Comparison of ENCODE assay signal across 13 mouse cellular contexts in genomic region chr8:3568378-3568777, GRCm38 (mm10). TPM values are rescaled to one million over a fixed set of nuclear protein-coding genes. Genes with fewer than 3 reads are reported as not detected.
DNase-seq lines count a peak whose midpoint lies in the region; ATAC-seq and TF ChIP-seq lines count a peak whose summit lies in the region.
"Had no signal": no experiment of that assay in that cellular context is flagged by ENCODE, and none has a peak within 500 bp of the region (broad histone marks: within the 10 kb centered on the region; RNA-seq: fewer than 3 reads in every experiment).

No protein-coding gene starts in this region.

- no peak for DNase-seq in heart, adult 8-10 months (ENCODE audit: low spot score)
- DNase-seq in neural tube, embryonic 11.5 days (ENCODE audit: low spot score): no peak
- DNase-seq in neural tube, embryonic 10.5 days (ENCODE audit: extremely low spot score, low spot score): no peak
- DNase-seq in liver, embryonic 14.5 days (ENCODE audit: low read depth in 3 of 3, low spot score in 3 of 3): no peak
- DNase-seq in right cerebral cortex, postnatal 14 days: no peak
- no peak for DNase-seq in cerebellum, adult 9-10 months
- DNase-seq in adrenal gland, adult 2 months: no peak
- DNase-seq: cerebellum, adult 2 months; gastrocnemius, postnatal 14 days; layer of hippocampus, postnatal 36 days had no signal

- no peaks in the 10 kb centered on the region for H3K27me3 ChIP-seq in heart, embryonic 11.5 days (ENCODE audit: control insufficient read depth, insufficient read depth, low read length)
- H3K27me3 ChIP-seq in neural tube, embryonic 11.5 days (ENCODE audit: control insufficient read depth, insufficient read depth, low read length): no peaks in the 10 kb centered on the region
- no peaks in the 10 kb centered on the region for H3K27me3 ChIP-seq in liver, embryonic 14.5 days (ENCODE audit: control insufficient read depth, insufficient read depth, low read length)

- H3K4me2 ChIP-seq in heart, embryonic 11.5 days: peak overlapping the region; percentile 62
- H3K4me2 ChIP-seq in neural tube, embryonic 11.5 days (ENCODE audit: low read depth): peak overlapping the region; percentile 41
- H3K4me2 ChIP-seq in liver, embryonic 14.5 days (ENCODE audit: low read depth): peak overlapping the region; percentile 44

- WGBS in heart, embryonic 11.5 days (ENCODE audit: insufficient replicate concordance): 17% methylated on average over 7 of the region's 7 CpGs
- 8% methylated on average over 7 of the region's 7 CpGs for WGBS in neural tube, embryonic 11.5 days
- 10% methylated on average over 7 of the region's 7 CpGs for WGBS in liver, embryonic 14.5 days (ENCODE audit: insufficient replicate concordance)

- peak overlapping the region; percentile 57; the same call in 1 of the 2 replicates for H3K9ac ChIP-seq in heart, embryonic 11.5 days (ENCODE audit: low read depth, low read length)
- peak overlapping the region; percentile 44 for H3K9ac ChIP-seq in neural tube, embryonic 11.5 days (ENCODE audit: low read length)
- no peak overlapping the region for H3K9ac ChIP-seq in liver, embryonic 14.5 days (replicated peaks)

- ATAC-seq in heart, embryonic 11.5 days (replicated peaks; ENCODE audit: insufficient number of reproducible peaks, low FRiP score, low TSS enrichment): no peak
- no peak for ATAC-seq in neural tube, embryonic 11.5 days (ENCODE audit: insufficient read depth, low FRiP score, low TSS enrichment)
- no peak for ATAC-seq in liver, embryonic 14.5 days (ENCODE audit: insufficient read depth)

- TF ChIP-seq CTCF in liver, embryonic 14.5 days (IDR thresholded peaks at IDR 0.05; ENCODE audit: low read depth): no peak

- peaks cover 4% of the 10 kb centered on the region; the same call in 1 of the 2 replicates for H3K4me1 ChIP-seq in heart, embryonic 11.5 days (ENCODE audit: control insufficient read depth, insufficient read depth, low read length)
- H3K4me1 ChIP-seq in neural tube, embryonic 11.5 days (ENCODE audit: control insufficient read depth, insufficient read depth, low read length): no peaks in the 10 kb centered on the region
- peaks cover 0 to 15% of the 10 kb centered on the region in 2 experiments; a peak in 2 of 4 replicates for H3K4me1 ChIP-seq in liver, embryonic 14.5 days (replicated peaks; ENCODE audit: control insufficient read depth in 2 of 2, insufficient read depth in 2 of 2, low read length in 1 of 2)

- no peaks in the 10 kb centered on the region for H3K9me3 ChIP-seq in heart, embryonic 11.5 days (replicated peaks; ENCODE audit: control insufficient read depth, low read length)
- no peaks in the 10 kb centered on the region for H3K9me3 ChIP-seq in neural tube, embryonic 11.5 days (ENCODE audit: control insufficient read depth, low read length)
- no peaks in the 10 kb centered on the region for H3K9me3 ChIP-seq in liver, embryonic 14.5 days (ENCODE audit: control insufficient read depth, low read length)

- TF ChIP-seq EP300 in liver, embryonic 14.5 days (IDR thresholded peaks at IDR 0.05; ENCODE audit: low read depth): no peak

- H3K36me3 ChIP-seq in heart, embryonic 11.5 days (ENCODE audit: control insufficient read depth, insufficient read depth, low read length): no peaks in the 10 kb centered on the region
- no peaks in the 10 kb centered on the region for H3K36me3 ChIP-seq in neural tube, embryonic 11.5 days (ENCODE audit: control insufficient read depth, insufficient read depth, low read length)
- no peaks in the 10 kb centered on the region for H3K36me3 ChIP-seq in liver, embryonic 14.5 days (replicated peaks; ENCODE audit: control insufficient read depth, insufficient read depth, low read depth)

- H3K4me3 ChIP-seq in heart, embryonic 11.5 days (ENCODE audit: low read depth, low read length): peak overlapping the region; percentile 31
- peak overlapping the region; percentile 23 for H3K4me3 ChIP-seq in neural tube, embryonic 11.5 days (ENCODE audit: low read depth, low read length)
- peak overlapping the region; percentile 6 to 9; a peak in 2 of 4 replicates for H3K4me3 ChIP-seq in liver, embryonic 14.5 days (ENCODE audit: insufficient read depth in 1 of 2, low read depth in 2 of 2, low read length in 2 of 2)

- no peak overlapping the region for H3K27ac ChIP-seq in heart, embryonic 11.5 days (ENCODE audit: low read depth, low read length)
- H3K27ac ChIP-seq in neural tube, embryonic 11.5 days (ENCODE audit: low read depth, low read length): no peak overlapping the region
- no peak overlapping the region for H3K27ac ChIP-seq in liver, embryonic 14.5 days

RNA-seq across cellular contexts. Expression of gene C330021F23Rik, which starts 0.6 kb away (rescaled TPM):
- polyA plus RNA-seq in heart, embryonic 11.5 days (2014; fragmentation: Nextera tagmentation; extraction: Ambion mirVana): 3.9 and 5.1 TPM in 2 replicates
- total RNA-seq in heart, adult 8-10 months (2022): under 1 TPM in 1 of 4 experiments, not detected in 3; 0.57 TPM
- 4.8 and 5.6 TPM in 2 replicates for polyA plus RNA-seq in neural tube, embryonic 11.5 days (2014; fragmentation: Nextera tagmentation; extraction: Ambion mirVana)
- 2.7 and 3.0 TPM in 2 replicates for polyA plus RNA-seq in liver, embryonic 14.5 days (2012; rRNA removed)
- polyA plus RNA-seq in liver, embryonic 14.5 days (2014; fragmentation: Nextera tagmentation; extraction: Ambion mirVana): 2.5 and 4.0 TPM in 2 replicates
- total RNA-seq in adrenal gland, adult 2 months (2021): not detected
- 0.11 TPM in 1 of 2 replicates, not detected in the other for polyA plus RNA-seq in adrenal gland, adult 2 months (2012; rRNA removed)
- total RNA-seq: gastrocnemius, postnatal 14 days; layer of hippocampus, postnatal 36 days had no signal
- polyA plus RNA-seq: spleen, adult 2 months had no signal

RNA-seq across cellular contexts. Expression of gene Camsap3, which starts 18.7 kb away (rescaled TPM):
- 1.6 TPM in 2 replicates for polyA plus RNA-seq in heart, embryonic 11.5 days (2014; fragmentation: Nextera tagmentation; extraction: Ambion mirVana)
- 1 to 10 TPM in 2 of 4 experiments, under 1 TPM in 2; 0.86 to 2.1 (median 1.0) TPM for total RNA-seq in heart, adult 8-10 months (2022)
- 13.7 and 14.5 TPM in 2 replicates for polyA plus RNA-seq in neural tube, embryonic 11.5 days (2014; fragmentation: Nextera tagmentation; extraction: Ambion mirVana)
- polyA plus RNA-seq in liver, embryonic 14.5 days (2012; rRNA removed): 1.8 and 2.2 TPM in 2 replicates
- polyA plus RNA-seq in liver, embryonic 14.5 days (2014; fragmentation: Nextera tagmentation; extraction: Ambion mirVana): 1.6 and 1.7 TPM in 2 replicates
- total RNA-seq in adrenal gland, adult 2 months (2021): 10 to 100 TPM in 1 of 2 experiments, 1 to 10 TPM in 1; 5.2 to 13.3 TPM
- 6.4 and 7.4 TPM in 2 replicates for polyA plus RNA-seq in adrenal gland, adult 2 months (2012; rRNA removed)
- total RNA-seq: monocyte, adult 5-6 weeks had no signal

RNA-seq across cellular contexts. Expression of gene Xab2, which starts 52.7 kb away (rescaled TPM):
- polyA plus RNA-seq in heart, embryonic 11.5 days (2014; fragmentation: Nextera tagmentation; extraction: Ambion mirVana): 32.6 and 34.7 TPM in 2 replicates
- total RNA-seq in heart, adult 8-10 months (2022): 10 to 100 TPM; 13.8 to 18.5 (median 16.2) TPM
- 61.6 and 68.3 TPM in 2 replicates for polyA plus RNA-seq in neural tube, embryonic 11.5 days (2014; fragmentation: Nextera tagmentation; extraction: Ambion mirVana)
- polyA plus RNA-seq in liver, embryonic 14.5 days (2012; rRNA removed): 24.1 and 27.1 TPM in 2 replicates
- polyA plus RNA-seq in liver, embryonic 14.5 days (2014; fragmentation: Nextera tagmentation; extraction: Ambion mirVana): 22.2 and 25.9 TPM in 2 replicates
- total RNA-seq in adrenal gland, adult 2 months (2021): 10 to 100 TPM; 34.8 to 36.8 TPM
- polyA plus RNA-seq in adrenal gland, adult 2 months (2012; rRNA removed): 40.7 and 40.9 TPM in 2 replicates

RNA-seq across cellular contexts. Expression of gene Pet100, which starts 53.0 kb away (rescaled TPM):
- polyA plus RNA-seq in heart, embryonic 11.5 days (2014; fragmentation: Nextera tagmentation; extraction: Ambion mirVana): 109 and 114 TPM in 2 replicates
- total RNA-seq in heart, adult 8-10 months (2022): 100 to 1,000 TPM in 1 of 4 experiments, 10 to 100 TPM in 3; 84.2 to 104 (median 93.4) TPM
- 91.7 and 99.2 TPM in 2 replicates for polyA plus RNA-seq in neural tube, embryonic 11.5 days (2014; fragmentation: Nextera tagmentation; extraction: Ambion mirVana)
- polyA plus RNA-seq in liver, embryonic 14.5 days (2012; rRNA removed): 7.9 and 32.5 TPM in 2 replicates
- 113 and 117 TPM in 2 replicates for polyA plus RNA-seq in liver, embryonic 14.5 days (2014; fragmentation: Nextera tagmentation; extraction: Ambion mirVana)
- total RNA-seq in adrenal gland, adult 2 months (2021): 100 to 1,000 TPM; 153 to 159 TPM
- polyA plus RNA-seq in adrenal gland, adult 2 months (2012; rRNA removed): 1.7 and 2.2 TPM in 2 replicates

RNA-seq across cellular contexts. Expression of gene Pnpla6, which starts 53.2 kb away (rescaled TPM):
- polyA plus RNA-seq in heart, embryonic 11.5 days (2014; fragmentation: Nextera tagmentation; extraction: Ambion mirVana): 14.0 and 15.9 TPM in 2 replicates
- total RNA-seq in heart, adult 8-10 months (2022): 1 to 10 TPM; 8.8 to 9.8 (median 9.6) TPM
- 17.9 and 20.7 TPM in 2 replicates for polyA plus RNA-seq in neural tube, embryonic 11.5 days (2014; fragmentation: Nextera tagmentation; extraction: Ambion mirVana)
- 12.1 and 14.2 TPM in 2 replicates for polyA plus RNA-seq in liver, embryonic 14.5 days (2012; rRNA removed)
- polyA plus RNA-seq in liver, embryonic 14.5 days (2014; fragmentation: Nextera tagmentation; extraction: Ambion mirVana): 6.5 and 9.6 TPM in 2 replicates
- 10 to 100 TPM; 35.2 to 38.8 TPM for total RNA-seq in adrenal gland, adult 2 months (2021)
- 48.3 and 54.6 TPM in 2 replicates for polyA plus RNA-seq in adrenal gland, adult 2 months (2012; rRNA removed)
